Mouse (Mus musculus): Measurements from ENCODE around the gene Lrrfip2. TPM values are rescaled to one million over a fixed set of nuclear protein-coding genes. Genes with fewer than 3 reads are reported as not detected.

Gene Lrrfip2
- total RNA-seq, 1 experiment, result 33.0 TPM

- DNase-seq (ENCODE audit: low read depth, low spot score), result no peak
- Histone ChIP-seq H3K9me3 (ENCODE audit: control insufficient read depth, insufficient read depth, low read depth, low read length) (no peaks in the 10 kb centered on the region), H3K36me3 (ENCODE audit: control insufficient read depth, insufficient read depth, low read length, poor library complexity, severe bottlenecking) (no peaks in the 10 kb centered on the region), H3K9ac (ENCODE audit: insufficient read depth, low read depth, low read length, poor library complexity, severe bottlenecking) (no peak overlapping the region), H3K27ac (ENCODE audit: insufficient read depth, low read depth, low read length, poor library complexity, severe bottlenecking) (no peak overlapping the region), H3K4me3 (ENCODE audit: insufficient read depth in 1 of 2, low read depth in 1 of 2, low read length in 2 of 2, poor library complexity in 1 of 2, severe bottlenecking in 1 of 2) (no peak overlapping the region), H3K4me1 (ENCODE audit: control insufficient read depth in 2 of 2, insufficient read depth in 2 of 2, low read length in 2 of 2, poor library complexity in 1 of 2) (peaks cover 0 to 14% of the 10 kb centered on the region in 2 experiments; a peak in 3 of 4 replicates)
- no peak for TF ChIP-seq HCFC1 (IDR thresholded peaks at IDR 0.05; ENCODE audit: borderline replicate concordance, insufficient read depth, low read length)
- TF ChIP-seq ZC3H11A (IDR thresholded peaks at IDR 0.05; ENCODE audit: borderline replicate concordance, low read depth, low read length), result no peak
- TF ChIP-seq CHD2 (IDR thresholded peaks at IDR 0.05; ENCODE audit: low read depth, low read length), result no peak
- no peak for TF ChIP-seq MAFK (IDR thresholded peaks at IDR 0.05; ENCODE audit: insufficient read depth, low read depth, low read length)
- no peak for TF ChIP-seq ZNF384 (IDR thresholded peaks at IDR 0.05; ENCODE audit: low read depth, low read length)
- in situ Hi-C loops (cut with MboI; ENCODE audit: low sequenced_read_pairs in 2 of 2, unreplicated experiment in 2 of 2), result no loop called here
Measured at GRCm38 (mm10) chr9:111086995-111087606, 30.3 kb upstream of the Lrrfip2 start.

- H3K9me3 ChIP-seq (ENCODE audit: control insufficient read depth, insufficient read depth, low read depth, low read length), result no peaks in the 10 kb centered on the region
- TF ChIP-seq ZNF384 (IDR thresholded peaks at IDR 0.05; ENCODE audit: low read depth, low read length), result no peak
- TF ChIP-seq MAFK (IDR thresholded peaks at IDR 0.05; ENCODE audit: insufficient read depth, low read depth, low read length), result no peak
- TF ChIP-seq HCFC1 (IDR thresholded peaks at IDR 0.05; ENCODE audit: borderline replicate concordance, insufficient read depth, low read length), result no peak
- TF ChIP-seq CHD2 (IDR thresholded peaks at IDR 0.05; ENCODE audit: low read depth, low read length), result no peak
- no peak for TF ChIP-seq ZC3H11A (IDR thresholded peaks at IDR 0.05; ENCODE audit: borderline replicate concordance, low read depth, low read length)
- in situ Hi-C loops (cut with MboI; ENCODE audit: low sequenced_read_pairs in 2 of 2, unreplicated experiment in 2 of 2), result no loop called here
- H3K36me3 ChIP-seq (ENCODE audit: control insufficient read depth, insufficient read depth, low read length, poor library complexity, severe bottlenecking), result no peaks in the 10 kb centered on the region
- H3K9ac ChIP-seq (ENCODE audit: insufficient read depth, low read depth, low read length, poor library complexity, severe bottlenecking), result no peak overlapping the region
- DNase-seq (ENCODE audit: low read depth, low spot score), result no peak
- H3K4me3 ChIP-seq (ENCODE audit: insufficient read depth in 1 of 2, low read depth in 1 of 2, low read length in 2 of 2, poor library complexity in 1 of 2, severe bottlenecking in 1 of 2), result no peak overlapping the region
- H3K27ac ChIP-seq (ENCODE audit: insufficient read depth, low read depth, low read length, poor library complexity, severe bottlenecking), result no peak overlapping the region
- peaks cover 0 to 14% of the 10 kb centered on the region in 2 experiments; a peak in 3 of 4 replicates for H3K4me1 ChIP-seq (ENCODE audit: control insufficient read depth in 2 of 2, insufficient read depth in 2 of 2, low read length in 2 of 2, poor library complexity in 1 of 2)
Measured at GRCm38 (mm10) chr9:111087960-111088359, 29.4 kb upstream of the Lrrfip2 start.

- in situ Hi-C loops (cut with MboI; ENCODE audit: low sequenced_read_pairs in 2 of 2, unreplicated experiment in 2 of 2), result no loop called here
- H3K9ac ChIP-seq (ENCODE audit: insufficient read depth, low read depth, low read length, poor library complexity, severe bottlenecking), result no peak overlapping the region
- H3K4me1 ChIP-seq (ENCODE audit: control insufficient read depth in 2 of 2, insufficient read depth in 2 of 2, low read length in 2 of 2, poor library complexity in 1 of 2), result peaks cover 0 to 14% of the 10 kb centered on the region in 2 experiments; a peak in 3 of 4 replicates
- H3K9me3 ChIP-seq (ENCODE audit: control insufficient read depth, insufficient read depth, low read depth, low read length), result no peaks in the 10 kb centered on the region
- no peak overlapping the region for H3K4me3 ChIP-seq (ENCODE audit: insufficient read depth in 1 of 2, low read depth in 1 of 2, low read length in 2 of 2, poor library complexity in 1 of 2, severe bottlenecking in 1 of 2)
- DNase-seq (ENCODE audit: low read depth, low spot score), result no peak
- TF ChIP-seq CHD2 (IDR thresholded peaks at IDR 0.05; ENCODE audit: low read depth, low read length), result no peak
- TF ChIP-seq ZNF384 (IDR thresholded peaks at IDR 0.05; ENCODE audit: low read depth, low read length), result no peak
- no peak for TF ChIP-seq HCFC1 (IDR thresholded peaks at IDR 0.05; ENCODE audit: borderline replicate concordance, insufficient read depth, low read length)
- TF ChIP-seq ZC3H11A (IDR thresholded peaks at IDR 0.05; ENCODE audit: borderline replicate concordance, low read depth, low read length), result no peak
- TF ChIP-seq MAFK (IDR thresholded peaks at IDR 0.05; ENCODE audit: insufficient read depth, low read depth, low read length), result no peak
- no peak overlapping the region for H3K27ac ChIP-seq (ENCODE audit: insufficient read depth, low read depth, low read length, poor library complexity, severe bottlenecking)
- H3K36me3 ChIP-seq (ENCODE audit: control insufficient read depth, insufficient read depth, low read length, poor library complexity, severe bottlenecking), result no peaks in the 10 kb centered on the region
Measured at GRCm38 (mm10) chr9:111088886-111089285, 28.5 kb upstream of the Lrrfip2 start.

- Histone ChIP-seq H3K4me1 (ENCODE audit: control insufficient read depth in 2 of 2, insufficient read depth in 2 of 2, low read length in 2 of 2, poor library complexity in 1 of 2) (peaks cover 1 to 16% of the 10 kb centered on the region in 2 experiments; a peak in 3 of 4 replicates), H3K9ac (ENCODE audit: insufficient read depth, low read depth, low read length, poor library complexity, severe bottlenecking) (no peak overlapping the region), H3K9me3 (ENCODE audit: control insufficient read depth, insufficient read depth, low read depth, low read length) (no peaks in the 10 kb centered on the region), H3K4me3 (ENCODE audit: insufficient read depth in 1 of 2, low read depth in 1 of 2, low read length in 2 of 2, poor library complexity in 1 of 2, severe bottlenecking in 1 of 2) (no peak overlapping the region), H3K36me3 (ENCODE audit: control insufficient read depth, insufficient read depth, low read length, poor library complexity, severe bottlenecking) (no peaks in the 10 kb centered on the region), H3K27ac (ENCODE audit: insufficient read depth, low read depth, low read length, poor library complexity, severe bottlenecking) (no peak overlapping the region)
- no peak for DNase-seq (ENCODE audit: low read depth, low spot score)
- in situ Hi-C loops (cut with MboI; ENCODE audit: low sequenced_read_pairs in 2 of 2, unreplicated experiment in 2 of 2), result loop anchor here in 1 of 2 experiments (10.0 kb wide), 1 partner anchor 232 kb away; no protein-coding TSS in a partner anchor
- TF ChIP-seq ZC3H11A (IDR thresholded peaks at IDR 0.05; ENCODE audit: borderline replicate concordance, low read depth, low read length) (no peak), CHD2 (IDR thresholded peaks at IDR 0.05; ENCODE audit: low read depth, low read length) (no peak), HCFC1 (IDR thresholded peaks at IDR 0.05; ENCODE audit: borderline replicate concordance, insufficient read depth, low read length) (no peak), MAFK (IDR thresholded peaks at IDR 0.05; ENCODE audit: insufficient read depth, low read depth, low read length) (no peak), ZNF384 (IDR thresholded peaks at IDR 0.05; ENCODE audit: low read depth, low read length) (no peak)
Measured at GRCm38 (mm10) chr9:111092657-111093056, 24.7 kb upstream of the Lrrfip2 start.
